Mouse (Mus musculus) testis, adult 2 months (tissue): Measurements from ENCODE around the gene Kcnmb2. TPM values are rescaled to one million over a fixed set of nuclear protein-coding genes. Genes with fewer than 3 reads are reported as not detected.

Source experiments
- H3K27ac ChIP-seq: fragments of 200-500 bp; 2 replicates; pipeline ENCODE4 v1.5.1; 2012; ENCODE audit warnings: low read depth, low read length; ENCODE audit not compliant: control insufficient read depth, insufficient read depth
- H3K27me3 ChIP-seq: fragments of 200-500 bp; 2 replicates; pipeline ENCODE4 v1.6.1; 2012; ENCODE audit warnings: mild to moderate bottlenecking, low read length, moderate library complexity; ENCODE audit not compliant: control insufficient read depth, insufficient read depth
- H3K36me3 ChIP-seq: fragments of 200-500 bp; 2 replicates; pipeline ENCODE4 v1.6.1; 2012; ENCODE audit warnings: mild to moderate bottlenecking, low read length; ENCODE audit not compliant: control insufficient read depth, insufficient read depth
- H3K4me1 ChIP-seq: fragments of 200-500 bp; 2 replicates; pipeline ENCODE4 v1.6.1; 2012; ENCODE audit warnings: low read length; ENCODE audit not compliant: control insufficient read depth, insufficient read depth
- H3K4me3 ChIP-seq: fragments of 200-500 bp; 2 replicates; pipeline ENCODE4 v1.5.1; 2012; ENCODE audit warnings: low read depth, mild to moderate bottlenecking, low read length, moderate library complexity, mixed read lengths; ENCODE audit not compliant: control insufficient read depth
- CTCF ChIP-seq: fragments of 200-500 bp; IDR thresholded peaks from 2 replicates; pipeline ENCODE4 v1.5.1; 2012; ENCODE audit warnings: low read depth, mild to moderate bottlenecking, inconsistent platforms, low read length, moderate library complexity; ENCODE audit not compliant: control insufficient read depth, insufficient read depth, insufficient replicate concordance
- POLR2A ChIP-seq: fragments of 200-500 bp; IDR thresholded peaks from 2 replicates; pipeline ENCODE4 v1.6.1; 2012; ENCODE audit warnings: low read depth, mild to moderate bottlenecking, inconsistent platforms, low read length, moderate library complexity; ENCODE audit not compliant: control insufficient read depth
- polyA plus RNA-seq: library from polyadenylated mRNA; depleted of rRNA; stranded (reverse); fragments of >200 nt; gene quantifications from 2 replicates; pipeline ENCODE4 v1.2.3, GENCODE M21; 2012

The Kcnmb2 gene
- polyA plus RNA-seq, 1 experiment: 0.10 TPM

GRCm38 (mm10) chr3:32053610-32054241, 151.4 kb downstream of the Kcnmb2 start:
- no peak overlapping the region for H3K27ac ChIP-seq
- TF ChIP-seq POLR2A (no peak), CTCF (no peak)
- H3K27me3 ChIP-seq: no peaks in the 10 kb centered on the region
- H3K4me3 ChIP-seq: no peak overlapping the region
- H3K36me3 ChIP-seq: no peaks in the 10 kb centered on the region
- H3K4me1 ChIP-seq: no peaks in the 10 kb centered on the region

GRCm38 (mm10) chr3:32059888-32060656, 157.8 kb downstream of the Kcnmb2 start:
- Histone ChIP-seq H3K4me1 (no peaks in the 10 kb centered on the region), H3K27ac (no peak overlapping the region), H3K4me3 (no peak overlapping the region), H3K27me3 (no peaks in the 10 kb centered on the region), H3K36me3 (no peaks in the 10 kb centered on the region)
- no peak for TF ChIP-seq POLR2A

GRCm38 (mm10) chr3:32062685-32063084, 160.4 kb downstream of the Kcnmb2 start:
- no peak overlapping the region for H3K4me3 ChIP-seq
- no peaks in the 10 kb centered on the region for H3K36me3 ChIP-seq
- H3K27ac ChIP-seq: no peak overlapping the region
- TF ChIP-seq POLR2A (no peak), CTCF (no peak)
- no peaks in the 10 kb centered on the region for H3K27me3 ChIP-seq
- H3K4me1 ChIP-seq: no peaks in the 10 kb centered on the region

- H3K27me3 ChIP-seq: no peaks in the 10 kb centered on the region
- no peaks in the 10 kb centered on the region for H3K36me3 ChIP-seq
- H3K4me1 ChIP-seq: no peaks in the 10 kb centered on the region
- TF ChIP-seq CTCF (no peak), POLR2A (no peak)
- no peak overlapping the region for H3K27ac ChIP-seq
- H3K4me3 ChIP-seq: no peak overlapping the region
Observed at GRCm38 (mm10) chr3:32063312-32063711, 161.0 kb downstream of the Kcnmb2 start.

- H3K27ac ChIP-seq: no peak overlapping the region
- H3K27me3 ChIP-seq: no peaks in the 10 kb centered on the region
- no peak overlapping the region for H3K4me3 ChIP-seq
- H3K4me1 ChIP-seq: no peaks in the 10 kb centered on the region
- H3K36me3 ChIP-seq: no peaks in the 10 kb centered on the region
- TF ChIP-seq CTCF: no peak
- TF ChIP-seq POLR2A: no peak
Observed at GRCm38 (mm10) chr3:32067004-32067935, 165.0 kb downstream of the Kcnmb2 start.

GRCm38 (mm10) chr3:32073881-32074280, 171.6 kb downstream of the Kcnmb2 start:
- TF ChIP-seq CTCF: no peak
- no peak for TF ChIP-seq POLR2A
- Histone ChIP-seq H3K36me3 (no peaks in the 10 kb centered on the region), H3K4me1 (no peaks in the 10 kb centered on the region), H3K27me3 (no peaks in the 10 kb centered on the region), H3K27ac (no peak overlapping the region), H3K4me3 (no peak overlapping the region)

- no peak overlapping the region for H3K4me3 ChIP-seq
- H3K27ac ChIP-seq: no peak overlapping the region
- H3K4me1 ChIP-seq: no peaks in the 10 kb centered on the region
- no peak for TF ChIP-seq CTCF
- TF ChIP-seq POLR2A: no peak
- H3K36me3 ChIP-seq: no peaks in the 10 kb centered on the region
- no peaks in the 10 kb centered on the region for H3K27me3 ChIP-seq
Observed at GRCm38 (mm10) chr3:32088762-32089161, 186.5 kb downstream of the Kcnmb2 start.
